Mouse (Mus musculus): ENCODE results near the gene Arrb1.

- no peak for TF ChIP-seq POLR2A (IDR thresholded peaks at IDR 0.05; ENCODE audit: control insufficient read depth, low read depth, low read length)
- no peak for TF ChIP-seq CTCF (IDR thresholded peaks at IDR 0.05; ENCODE audit: control insufficient read depth, insufficient read depth, insufficient replicate concordance, low read depth, low read length)
Measured at GRCm38 (mm10) chr7:99516814-99517157, 18.5 kb upstream of the Arrb1 start.

All from testis, adult 2 months (tissue).